Mouse (Mus musculus) lung, adult 2 months (tissue): Measurements from ENCODE around the gene Rnf126.
A peak's percentile ranks its signal among the peaks of the same experiment; 100 is the strongest.

Experiments used
- CTCF ChIP-seq: fragments of 200-500 bp; IDR thresholded peaks from 2 replicates; pipeline ENCODE4 v1.5.1; 2011; ENCODE audit warnings: mild to moderate bottlenecking, low read length, control low read depth; ENCODE audit not compliant: insufficient read depth
- POLR2A ChIP-seq: fragments of 200-500 bp; IDR thresholded peaks from 2 replicates; pipeline ENCODE4 v1.6.1; 2011; ENCODE audit warnings: low read depth, mild to moderate bottlenecking, control low read depth, low read length, borderline replicate concordance; ENCODE audit errors: extremely low read depth

- TF ChIP-seq POLR2A, result no peak
- peak; percentile 64 for TF ChIP-seq CTCF
Measured at GRCm38 (mm10) chr10:79726090-79726489, 40.7 kb downstream of the Rnf126 start.
